Mouse (Mus musculus) right cerebral cortex, adult 18-20 months (tissue): ENCODE measurements around the gene Lce1j.
"Not testable (repeated sequence)": the region's sequence is repeated elsewhere in the genome, so short reads cannot be mapped to it uniquely, and the experiment has no call there.

Source experiments
- DNase-seq: peaks from one replicate; pipeline ENCODE4 v3.0.0; 2022; ENCODE audit warnings: mixed read lengths

Lce1j gene

DNA sequence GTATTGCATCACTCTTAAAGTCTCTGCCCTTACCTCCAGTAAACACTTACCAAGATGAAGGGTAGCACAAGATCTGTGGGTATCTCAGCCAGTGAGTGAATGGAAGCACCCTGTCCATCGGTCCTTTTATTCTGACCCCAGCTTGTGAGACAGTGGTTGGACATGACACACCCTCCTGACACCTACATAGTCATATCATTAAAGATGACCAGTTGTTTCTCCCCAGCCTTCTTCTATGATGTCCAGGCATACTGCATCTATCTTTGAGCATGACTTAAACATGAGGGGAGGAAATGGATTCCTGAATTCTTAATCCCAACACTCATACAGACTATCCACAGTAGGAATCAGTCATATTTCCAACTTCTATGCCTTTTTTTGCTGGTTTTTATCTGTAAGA, at the start of gene Lce1j:
Lce1j (minus strand) TSS at position 101 of the 400 bp plus-strand sequence.
- no peak for DNase-seq

DNA sequence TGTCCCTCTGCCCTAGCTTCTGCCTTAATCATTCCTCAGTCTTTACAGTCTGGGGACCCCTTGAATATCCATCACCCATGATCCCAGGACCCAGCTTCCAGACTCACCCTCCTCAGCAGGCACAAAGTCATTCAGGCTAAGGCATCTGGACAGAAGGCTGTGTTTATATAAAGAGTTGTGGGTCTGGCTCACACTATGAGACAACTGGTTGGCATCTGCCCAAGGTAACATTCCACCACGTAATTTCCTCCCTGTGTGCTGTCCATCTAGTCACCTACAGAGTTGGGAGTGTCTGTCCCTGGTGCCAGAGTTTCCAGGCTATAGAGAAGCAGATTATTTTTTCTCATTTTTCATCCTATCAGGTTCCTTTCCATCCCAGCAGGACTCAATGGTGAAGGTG, 36.8 kb upstream of the Lce1j start, which contains the start of gene Kprp:
Kprp (minus strand) TSS at position 140 of the 400 bp plus-strand sequence.
- no peak for DNase-seq

DNA sequence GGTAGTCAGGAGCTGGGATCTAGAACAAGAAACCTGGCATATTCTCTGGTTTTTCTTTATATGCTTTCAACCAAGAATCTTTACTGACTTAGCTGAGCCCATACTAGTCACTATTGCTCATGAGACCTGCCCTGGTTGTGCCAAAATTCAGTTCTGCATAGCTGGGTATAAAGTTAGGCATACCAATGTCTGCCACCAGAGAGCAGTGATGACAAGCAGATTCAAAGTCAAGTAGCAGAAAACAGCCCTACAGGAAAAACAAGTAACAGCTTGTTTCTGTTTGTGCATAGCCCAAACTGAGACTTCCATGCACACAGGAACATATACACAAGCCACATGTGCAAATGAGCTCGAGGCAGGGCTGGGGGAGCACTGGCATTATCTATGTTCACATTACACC, 35.5 kb upstream of the Lce1j start:
- DNase-seq, result no peak

DNA sequence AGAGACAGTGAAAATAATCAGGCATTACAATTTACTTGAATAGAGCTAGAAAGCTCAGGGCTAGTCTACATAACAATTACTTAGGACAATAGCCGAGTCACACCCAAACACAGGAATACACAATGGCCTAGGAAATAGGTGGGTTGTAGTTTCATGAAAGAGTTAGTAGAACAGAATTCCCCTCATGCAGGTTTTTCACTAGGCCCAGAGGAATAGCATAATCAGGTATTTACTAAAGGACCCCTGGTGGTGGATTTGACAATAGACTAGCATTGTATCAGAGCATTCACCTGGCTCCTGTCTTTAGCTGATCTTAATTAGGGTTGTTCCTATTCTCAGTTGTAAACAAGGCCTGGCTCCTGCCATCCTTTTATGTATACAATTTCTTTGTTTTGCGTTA, 25.7 kb upstream of the Lce1j start:
- DNase-seq, result not testable (repeated sequence)

DNA sequence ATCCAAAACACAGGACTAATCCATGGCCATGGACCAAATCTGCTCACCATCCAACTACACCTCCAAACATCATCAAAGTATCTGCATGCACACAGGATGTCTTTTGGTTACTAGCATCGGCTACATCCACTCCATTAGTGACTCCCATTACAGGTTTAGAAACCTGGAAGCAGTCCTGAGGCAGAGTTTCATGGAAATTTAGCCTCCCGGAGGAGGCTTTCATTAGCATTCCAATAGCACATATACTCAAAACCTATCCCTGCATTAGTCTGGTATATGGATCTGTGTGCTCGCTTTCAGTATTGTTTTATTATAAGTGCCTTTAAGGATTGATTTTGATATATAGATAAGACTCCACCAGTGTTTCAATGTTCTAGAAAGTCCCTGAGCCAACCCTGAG, 25.3 kb upstream of the Lce1j start:
- DNase-seq, result no peak

DNA sequence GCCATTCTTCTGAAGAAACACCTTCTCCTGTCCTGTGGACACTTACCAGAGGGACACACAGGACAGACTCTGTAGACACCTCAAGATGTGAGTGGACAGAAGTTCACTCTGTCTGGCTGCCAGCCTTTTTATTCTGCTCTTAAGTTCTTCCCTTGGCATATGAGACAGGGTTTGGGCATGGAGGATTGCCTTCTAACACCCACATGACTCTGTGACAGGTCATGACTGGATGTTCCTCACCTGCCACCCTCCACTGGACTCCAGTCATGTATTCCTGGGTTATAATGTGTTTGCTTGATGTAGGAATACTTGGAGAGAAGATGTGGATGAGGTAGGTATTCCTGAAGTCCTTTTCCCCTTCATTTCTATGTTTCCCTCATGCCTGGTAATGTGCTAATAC, 17.5 kb upstream of the Lce1j start, which contains the start of gene Lce1k:
Lce1k (minus strand) TSS at position 101 of the 400 bp plus-strand sequence.
- DNase-seq, result no peak

DNA sequence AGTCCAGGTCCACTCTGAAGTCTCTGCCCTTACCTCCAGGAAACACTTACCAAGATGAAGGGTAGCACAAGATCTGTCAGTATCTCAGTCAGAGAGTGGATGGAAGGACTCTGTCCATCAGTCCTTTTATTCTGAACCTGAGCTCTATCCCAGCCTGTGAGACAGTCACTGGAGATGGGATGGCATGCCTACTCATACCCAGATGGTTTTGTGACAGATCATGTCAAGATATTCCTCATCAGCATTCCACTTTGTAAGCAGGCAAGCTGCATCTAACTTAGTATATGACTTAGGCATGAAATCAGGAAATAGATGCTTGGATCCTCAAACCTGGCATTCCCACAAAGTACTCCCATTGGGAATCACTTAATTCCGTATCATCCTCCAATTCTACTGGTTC, 11.5 kb downstream of the Lce1j start, which contains the start of gene Lce1i:
Lce1i (minus strand) TSS at position 101 of the 400 bp plus-strand sequence.
- DNase-seq, result no peak

DNA sequence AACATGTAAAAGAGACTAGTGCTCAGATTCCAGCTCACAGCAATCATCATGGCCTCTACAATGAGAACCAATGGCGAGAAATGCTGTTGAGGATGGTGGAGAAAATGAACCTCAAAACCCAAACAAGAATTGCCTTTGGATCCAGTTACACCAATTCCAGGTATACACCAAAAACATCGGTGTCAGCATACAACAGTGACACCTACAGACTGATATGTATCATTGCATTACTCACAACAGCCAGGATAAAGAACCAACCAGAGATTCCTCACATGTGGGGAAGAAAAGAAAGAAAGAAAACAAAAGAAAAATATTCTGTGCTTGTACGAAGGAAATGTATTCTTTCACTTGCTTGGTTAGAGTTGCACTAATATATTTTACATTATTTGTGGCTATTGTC, 18.7 kb downstream of the Lce1j start:
- DNase-seq, result no peak

DNA sequence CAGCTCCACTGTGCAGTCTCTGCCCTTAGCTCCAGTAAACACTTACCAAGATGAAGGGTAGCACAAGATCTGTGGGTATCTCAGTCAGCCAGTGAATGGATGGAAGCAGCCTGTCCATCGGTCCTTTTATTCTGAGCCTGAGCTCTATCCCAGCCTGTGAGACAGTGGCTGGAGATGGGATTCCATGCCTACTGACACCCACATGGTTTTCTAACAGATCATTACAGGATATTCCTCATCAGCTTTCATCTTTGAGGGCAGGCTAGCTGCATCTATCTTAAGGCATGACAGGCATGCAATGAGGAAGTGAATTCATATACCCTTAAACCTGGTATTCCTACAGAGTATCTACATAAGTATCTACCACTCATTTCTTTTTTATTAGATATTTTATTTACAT, 25.3 kb downstream of the Lce1j start, which contains the start of gene Lce1h:
Lce1h (minus strand) TSS at position 101 of the 400 bp plus-strand sequence.
- no peak for DNase-seq

DNA sequence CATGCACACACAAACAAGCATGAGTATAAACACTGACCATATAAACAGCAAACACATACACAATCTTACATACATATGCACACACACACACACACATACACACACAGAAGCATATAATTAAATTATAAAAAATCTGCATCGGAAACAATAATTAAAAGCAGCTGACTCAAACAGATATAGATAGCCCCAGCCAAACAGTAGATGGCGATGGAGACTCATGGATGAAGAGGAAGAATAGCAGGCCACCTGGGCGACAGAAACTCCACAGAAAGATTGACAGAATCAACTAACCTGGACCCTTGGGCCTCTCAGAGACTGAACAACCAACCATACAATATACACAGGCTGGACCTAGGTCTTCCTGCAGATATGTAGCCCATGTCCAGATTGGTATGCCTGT, 37.1 kb downstream of the Lce1j start:
- no peak for DNase-seq

DNA sequence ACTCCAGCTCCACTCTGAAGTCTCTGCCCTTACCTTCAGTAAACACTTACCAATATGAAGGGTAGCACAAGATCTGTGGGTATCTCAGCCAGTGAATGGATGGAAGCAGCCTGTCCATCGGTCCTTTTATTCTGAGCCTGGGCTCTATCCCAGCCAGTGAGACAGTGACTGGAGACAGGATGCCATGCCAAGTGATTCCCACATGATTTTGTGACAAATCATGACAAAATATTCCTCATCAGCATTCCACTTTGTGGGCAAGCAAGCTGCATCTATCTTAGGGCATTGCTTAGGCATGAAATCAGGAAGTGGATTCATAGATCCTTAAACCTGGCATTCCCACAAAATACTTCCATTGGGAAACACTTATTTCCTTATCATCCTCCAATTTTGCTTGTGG, 38.1 kb downstream of the Lce1j start, which contains the start of gene Lce1g:
Lce1g (minus strand) TSS at position 101 of the 400 bp plus-strand sequence.
- DNase-seq, result no peak

DNA sequence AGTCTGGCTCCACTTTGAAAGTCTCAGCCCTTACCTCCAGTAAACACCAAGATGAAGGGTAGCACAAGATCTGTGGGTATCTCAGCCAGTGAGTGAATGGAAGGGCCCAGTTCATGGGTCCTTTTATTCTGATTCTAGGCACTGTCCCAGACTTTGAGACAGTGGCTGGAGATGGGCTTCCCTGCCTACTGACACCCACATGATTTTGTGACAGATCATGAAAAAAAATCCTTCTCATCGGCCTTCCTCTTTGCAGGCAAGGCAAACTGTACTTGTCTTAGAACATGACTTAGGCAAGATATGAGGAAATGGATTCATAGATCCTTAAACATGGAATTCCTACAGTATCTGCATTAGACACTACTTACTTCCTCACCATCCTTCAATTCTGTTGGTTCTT, 51.3 kb downstream of the Lce1j start, which contains the start of gene Gm38119:
Gm38119 (minus strand) TSS at position 101 of the 400 bp plus-strand sequence.
- DNase-seq, result no peak
